Mouse (Mus musculus): Measurements from ENCODE around the gene Gpr132.
A peak's percentile ranks its signal among the peaks of the same experiment; 100 is the strongest.

The Gpr132 gene

GRCm38 (mm10) chr12:112894303-112894884 lies 26.4 kb upstream of the Gpr132 start:
- H3K36me3 ChIP-seq (ENCODE audit: insufficient read depth, low read length), result no peaks in the 10 kb centered on the region
- H3K4me3 ChIP-seq (replicated peaks; ENCODE audit: low read length), result no peak overlapping the region
- TF ChIP-seq CTCF (conservative IDR thresholded peaks at IDR 0.05; ENCODE audit: low read length) (no peak), NANOG (IDR thresholded peaks at IDR 0.05; ENCODE audit: borderline replicate concordance, low read length) (no peak), POU5F1 (IDR thresholded peaks at IDR 0.05; ENCODE audit: borderline replicate concordance, low read length) (no peak)
- peaks cover 26% of the 10 kb centered on the region for H3K27me3 ChIP-seq (ENCODE audit: insufficient read depth, low read length)
- H3K4me1 ChIP-seq (replicated peaks; ENCODE audit: low read depth, low read length), result peaks cover 9% of the 10 kb centered on the region; the same call in 1 of the 2 replicates
- peaks cover 43% of the 10 kb centered on the region for H3K9me3 ChIP-seq (ENCODE audit: low read length)

GRCm38 (mm10) chr12:112885465-112885864 lies 17.4 kb upstream of the Gpr132 start:
- H3K4me1 ChIP-seq (replicated peaks; ENCODE audit: low read depth, low read length), result peaks cover 5% of the 10 kb centered on the region
- H3K4me3 ChIP-seq (replicated peaks; ENCODE audit: low read length), result no peak overlapping the region
- TF ChIP-seq POU5F1 (IDR thresholded peaks at IDR 0.05; ENCODE audit: borderline replicate concordance, low read length) (no peak), NANOG (IDR thresholded peaks at IDR 0.05; ENCODE audit: borderline replicate concordance, low read length) (no peak), CTCF (conservative IDR thresholded peaks at IDR 0.05; ENCODE audit: low read length) (no peak)
- peaks cover 9% of the 10 kb centered on the region for H3K27me3 ChIP-seq (ENCODE audit: insufficient read depth, low read length)
- peaks cover 40% of the 10 kb centered on the region for H3K9me3 ChIP-seq (ENCODE audit: low read length)
- H3K36me3 ChIP-seq (ENCODE audit: insufficient read depth, low read length), result no peaks in the 10 kb centered on the region

GRCm38 (mm10) chr12:112881301-112881815 lies 13.3 kb upstream of the Gpr132 start:
- no peak overlapping the region for H3K4me3 ChIP-seq (replicated peaks; ENCODE audit: low read length)
- peaks cover 21% of the 10 kb centered on the region for H3K9me3 ChIP-seq (ENCODE audit: low read length)
- no peaks in the 10 kb centered on the region for H3K36me3 ChIP-seq (ENCODE audit: insufficient read depth, low read length)
- peaks cover 48% of the 10 kb centered on the region for H3K27me3 ChIP-seq (ENCODE audit: insufficient read depth, low read length)
- H3K4me1 ChIP-seq (replicated peaks; ENCODE audit: low read depth, low read length), result peaks cover 29% of the 10 kb centered on the region
- TF ChIP-seq NANOG (IDR thresholded peaks at IDR 0.05; ENCODE audit: borderline replicate concordance, low read length), result no peak
- no peak for TF ChIP-seq CTCF (conservative IDR thresholded peaks at IDR 0.05; ENCODE audit: low read length)
- no peak for TF ChIP-seq POU5F1 (IDR thresholded peaks at IDR 0.05; ENCODE audit: borderline replicate concordance, low read length)

DNA sequence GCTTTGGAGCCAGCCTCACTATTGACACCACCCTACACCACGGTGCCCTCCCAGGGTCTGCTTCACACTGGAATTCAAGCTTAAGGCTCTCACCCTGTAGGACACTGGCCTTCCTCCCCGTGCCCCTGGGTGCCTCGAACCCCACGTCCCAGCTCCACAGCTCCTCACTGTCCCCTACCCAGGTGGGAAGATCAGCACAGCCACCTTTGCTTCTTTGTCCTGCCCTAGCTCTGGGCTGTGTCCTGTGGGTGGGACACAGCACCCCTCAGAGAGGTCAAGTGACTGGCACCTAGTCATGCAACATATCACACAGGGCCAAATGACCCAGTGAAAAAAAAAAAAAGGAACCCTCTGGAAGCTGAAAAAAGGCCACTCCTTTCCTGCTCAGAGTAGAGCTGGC lies 12.6 kb upstream of the Gpr132 start:
- Histone ChIP-seq H3K27me3 (ENCODE audit: insufficient read depth, low read length) (peaks cover 55% of the 10 kb centered on the region), H3K4me3 (replicated peaks; ENCODE audit: low read length) (no peak overlapping the region), H3K4me1 (replicated peaks; ENCODE audit: low read depth, low read length) (peaks cover 36% of the 10 kb centered on the region), H3K9me3 (ENCODE audit: low read length) (peaks cover 14% of the 10 kb centered on the region), H3K36me3 (ENCODE audit: insufficient read depth, low read length) (no peaks in the 10 kb centered on the region)
- TF ChIP-seq NANOG (IDR thresholded peaks at IDR 0.05; ENCODE audit: borderline replicate concordance, low read length) (no peak), POU5F1 (IDR thresholded peaks at IDR 0.05; ENCODE audit: borderline replicate concordance, low read length) (no peak), CTCF (conservative IDR thresholded peaks at IDR 0.05; ENCODE audit: low read length) (no peak)

GRCm38 (mm10) chr12:112879731-112880130 lies 11.7 kb upstream of the Gpr132 start:
- H3K4me1 ChIP-seq (replicated peaks; ENCODE audit: low read depth, low read length), result peaks cover 38% of the 10 kb centered on the region
- no peaks in the 10 kb centered on the region for H3K36me3 ChIP-seq (ENCODE audit: insufficient read depth, low read length)
- no peak for TF ChIP-seq CTCF (conservative IDR thresholded peaks at IDR 0.05; ENCODE audit: low read length)
- no peak for TF ChIP-seq NANOG (IDR thresholded peaks at IDR 0.05; ENCODE audit: borderline replicate concordance, low read length)
- no peak for TF ChIP-seq POU5F1 (IDR thresholded peaks at IDR 0.05; ENCODE audit: borderline replicate concordance, low read length)
- peaks cover 64% of the 10 kb centered on the region for H3K27me3 ChIP-seq (ENCODE audit: insufficient read depth, low read length)
- no peak overlapping the region for H3K4me3 ChIP-seq (replicated peaks; ENCODE audit: low read length)
- H3K9me3 ChIP-seq (ENCODE audit: low read length), result peaks cover 5% of the 10 kb centered on the region

DNA sequence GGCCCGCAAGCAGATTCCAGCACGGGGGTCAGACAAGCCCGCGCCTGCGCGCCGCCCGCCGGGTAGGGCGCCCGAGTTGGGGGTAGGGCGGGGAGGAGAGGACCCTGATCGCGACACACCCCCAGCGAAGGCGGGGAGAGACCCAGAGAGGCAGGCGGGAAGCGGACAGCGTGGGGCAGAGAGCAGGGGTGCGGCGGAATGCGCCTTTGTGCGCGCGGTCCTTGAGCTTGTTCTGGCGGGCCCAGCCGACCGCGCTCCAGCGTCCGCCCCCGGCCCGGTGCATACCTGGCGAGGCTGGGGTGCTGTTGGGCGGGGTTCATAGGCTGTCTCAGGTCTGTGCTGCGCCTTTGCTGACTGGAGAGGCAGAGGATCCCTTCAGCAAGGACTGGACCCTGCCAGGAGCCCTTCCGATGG lies 9.6 kb upstream of the Gpr132 start:
- no peaks in the 10 kb centered on the region for H3K9me3 ChIP-seq (ENCODE audit: low read length)
- H3K27me3 ChIP-seq (ENCODE audit: insufficient read depth, low read length), result peaks cover 84% of the 10 kb centered on the region
- peaks cover 56% of the 10 kb centered on the region for H3K4me1 ChIP-seq (replicated peaks; ENCODE audit: low read depth, low read length)
- TF ChIP-seq POU5F1 (IDR thresholded peaks at IDR 0.05; ENCODE audit: borderline replicate concordance, low read length) (no peak), NANOG (IDR thresholded peaks at IDR 0.05; ENCODE audit: borderline replicate concordance, low read length) (no peak), CTCF (conservative IDR thresholded peaks at IDR 0.05; ENCODE audit: low read length) (no peak)
- peak overlapping the region; percentile 71 for H3K4me3 ChIP-seq (replicated peaks; ENCODE audit: low read length)
- H3K36me3 ChIP-seq (ENCODE audit: insufficient read depth, low read length), result no peaks in the 10 kb centered on the region

GRCm38 (mm10) chr12:112877073-112877576 lies 9.1 kb upstream of the Gpr132 start:
- H3K4me1 ChIP-seq (replicated peaks; ENCODE audit: low read depth, low read length), result peaks cover 56% of the 10 kb centered on the region
- H3K4me3 ChIP-seq (replicated peaks; ENCODE audit: low read length), result peak overlapping the region; percentile 71
- TF ChIP-seq CTCF (conservative IDR thresholded peaks at IDR 0.05; ENCODE audit: low read length) (no peak), NANOG (IDR thresholded peaks at IDR 0.05; ENCODE audit: borderline replicate concordance, low read length) (no peak), POU5F1 (IDR thresholded peaks at IDR 0.05; ENCODE audit: borderline replicate concordance, low read length) (no peak)

DNA sequence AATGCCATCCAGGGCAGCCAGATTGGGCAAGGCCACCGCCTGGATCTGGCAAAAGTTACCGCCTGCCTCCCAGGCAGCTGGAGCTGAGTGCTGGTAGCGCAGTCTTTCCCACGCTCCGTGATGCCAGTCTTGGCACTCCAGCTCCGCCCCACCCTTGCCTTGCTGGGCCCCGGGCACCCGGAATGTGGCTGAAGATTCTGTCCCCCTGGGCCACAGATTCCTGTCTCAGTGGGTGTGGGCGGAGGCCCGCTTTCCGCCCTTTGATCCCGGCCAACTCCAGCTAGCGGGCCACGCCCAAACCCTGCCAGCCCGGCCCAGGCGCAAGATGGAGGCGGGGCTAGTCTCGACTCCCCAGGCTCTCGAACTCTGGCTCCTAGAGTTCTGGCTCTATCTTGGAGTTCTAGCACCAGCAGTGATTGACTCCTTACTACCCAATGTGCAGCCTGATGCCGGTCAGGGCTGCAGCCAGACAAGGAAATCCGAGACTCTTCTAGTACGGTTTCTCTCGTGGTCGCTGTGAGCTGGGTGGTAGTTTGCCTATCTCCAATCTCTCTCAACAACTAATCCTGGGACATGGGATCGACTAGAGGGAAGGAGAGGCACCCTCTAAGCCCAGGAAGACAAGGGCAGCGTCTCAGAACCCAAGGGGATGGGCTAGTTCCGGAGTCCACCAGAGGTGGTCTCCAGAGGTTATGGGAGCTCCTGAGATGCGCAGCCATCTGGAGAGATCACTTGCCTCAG lies 8.5 kb upstream of the Gpr132 start:
- H3K4me1 ChIP-seq (replicated peaks; ENCODE audit: low read depth, low read length), result peaks cover 56% of the 10 kb centered on the region
- TF ChIP-seq NANOG (IDR thresholded peaks at IDR 0.05; ENCODE audit: borderline replicate concordance, low read length) (no peak), CTCF (conservative IDR thresholded peaks at IDR 0.05; ENCODE audit: low read length) (no peak), POU5F1 (IDR thresholded peaks at IDR 0.05; ENCODE audit: borderline replicate concordance, low read length) (no peak)
- H3K36me3 ChIP-seq (ENCODE audit: insufficient read depth, low read length), result no peaks in the 10 kb centered on the region
- H3K4me3 ChIP-seq (replicated peaks; ENCODE audit: low read length), result peak overlapping the region; percentile 71
- peaks cover 95% of the 10 kb centered on the region for H3K27me3 ChIP-seq (ENCODE audit: insufficient read depth, low read length)
- H3K9me3 ChIP-seq (ENCODE audit: low read length), result no peaks in the 10 kb centered on the region

More at GRCm38 (mm10) chr12:112877073-112877576, 9.1 kb upstream of the Gpr132 start:
- Histone ChIP-seq H3K27me3 (ENCODE audit: insufficient read depth, low read length) (peaks cover 89% of the 10 kb centered on the region), H3K9me3 (ENCODE audit: low read length) (no peaks in the 10 kb centered on the region), H3K36me3 (ENCODE audit: insufficient read depth, low read length) (no peaks in the 10 kb centered on the region)

Data from E14TG2a.4 (cell line).